Mouse (Mus musculus) hindbrain, embryonic 14.5 days (tissue): ENCODE data around the gene Ccl2. TPM values are rescaled to one million over a fixed set of nuclear protein-coding genes. Genes with fewer than 3 reads are reported as not detected.

Source experiments
- ATAC-seq: fragments of 200-750 bp; cut with Nextera tagmentation; 2 replicates; pipeline ENCODE4 v1.8.0; 2017; ENCODE audit warnings: moderate number of reproducible peaks, mild to moderate bottlenecking, moderate TSS enrichment, moderate library complexity; ENCODE audit not compliant: low FRiP score
- DNase-seq: peaks from one replicate; pipeline ENCODE4 v3.0.0-alpha.2; 2015; ENCODE audit warnings: low spot score
- H3K27ac ChIP-seq: fragments of 300-500 bp; sonication (generic); 2 replicates; pipeline ENCODE4 v1.5.1; 2014; ENCODE audit warnings: mild to moderate bottlenecking, moderate library complexity
- H3K27me3 ChIP-seq: fragments of 300-500 bp; sonication (generic); 2 replicates; pipeline ENCODE4 v1.6.1; 2014; ENCODE audit warnings: mild to moderate bottlenecking, low read length, mixed read lengths; ENCODE audit not compliant: control insufficient read depth, insufficient read depth
- H3K36me3 ChIP-seq: fragments of 300-500 bp; sonication (generic); replicated peaks from 2 replicates; pipeline ENCODE4 v1.6.1; 2014; ENCODE audit not compliant: control insufficient read depth, insufficient read depth
- H3K4me1 ChIP-seq: fragments of 300-500 bp; sonication (generic); replicated peaks from 2 replicates; pipeline ENCODE4 v1.6.1; 2014; ENCODE audit warnings: antibody characterized with exemption, low read length, mixed read lengths; ENCODE audit not compliant: control insufficient read depth, insufficient read depth
- H3K4me2 ChIP-seq: fragments of 300-500 bp; sonication (generic); replicated peaks from 2 replicates; pipeline ENCODE4 v1.6.1; 2014; ENCODE audit warnings: mild to moderate bottlenecking, moderate library complexity
- H3K4me3 ChIP-seq: fragments of 300-500 bp; sonication (generic); replicated peaks from 2 replicates; pipeline ENCODE4 v1.5.1; 2014; ENCODE audit warnings: mild to moderate bottlenecking, low read length
- H3K9ac ChIP-seq: fragments of 300-500 bp; sonication (generic); 2 replicates; pipeline ENCODE4 v1.6.1; 2014
- H3K9me3 ChIP-seq: fragments of 300-500 bp; sonication (generic); 2 replicates; pipeline ENCODE4 v1.6.1; 2016; ENCODE audit warnings: low read length; ENCODE audit not compliant: control insufficient read depth
- WGBS: fragments of 180-500 bp; shearing (Covaris S2); extraction: QIAGEN DNeasy Blood & Tissue Kit; methylation state at CpG from one replicate; pipeline ENCODE4 v1.1.7; 2014; 5-methylcytosine and 5-hydroxymethylcytosine counted together
- polyA plus RNA-seq: library from polyadenylated mRNA; unstranded; fragments of >200 nt; fragmentation: Nextera tagmentation; extraction: Ambion mirVana; gene quantifications from 2 replicates; pipeline ENCODE4 v1.2.1, GENCODE M21; 2014

Gene Ccl2
- 0.78 TPM in 1 of 2 replicates, not detected in the other for polyA plus RNA-seq

DNA sequence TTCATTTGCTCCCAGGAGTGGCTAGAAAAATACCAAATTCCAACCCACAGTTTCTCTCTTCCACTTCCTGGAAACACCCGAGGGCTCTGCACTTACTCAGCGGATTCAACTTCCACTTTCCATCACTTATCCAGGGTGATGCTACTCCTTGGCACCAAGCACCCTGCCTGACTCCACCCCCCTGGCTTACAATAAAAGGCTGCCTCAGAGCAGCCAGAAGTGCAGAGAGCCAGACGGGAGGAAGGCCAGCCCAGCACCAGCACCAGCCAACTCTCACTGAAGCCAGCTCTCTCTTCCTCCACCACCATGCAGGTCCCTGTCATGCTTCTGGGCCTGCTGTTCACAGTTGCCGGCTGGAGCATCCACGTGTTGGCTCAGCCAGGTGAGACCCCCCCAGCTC is at the start of gene Ccl2:
TSS of gene Ccl2 (plus strand) at position 216 of the 400 bp plus-strand sequence.
- Histone ChIP-seq H3K9me3 (no peaks in the 10 kb centered on the region), H3K4me3 (no peak within 1 kb of the TSS), H3K36me3 (no peaks in the 10 kb centered on the region), H3K4me2 (no peak within 1 kb of the TSS), H3K9ac (no peak within 1 kb of the TSS), H3K27ac (no peak within 1 kb of the TSS), H3K27me3 (no peaks in the 10 kb centered on the region), H3K4me1 (peaks cover 3% of the 10 kb centered on the region; the same call in 1 of the 2 replicates)
- 41% methylated on average over 5 of the region's 5 CpGs for WGBS
- ATAC-seq = 0 out of 2 replicates have a peak, but pooled peaks have one; percentile 57
- peak; percentile 71 for DNase-seq

DNA sequence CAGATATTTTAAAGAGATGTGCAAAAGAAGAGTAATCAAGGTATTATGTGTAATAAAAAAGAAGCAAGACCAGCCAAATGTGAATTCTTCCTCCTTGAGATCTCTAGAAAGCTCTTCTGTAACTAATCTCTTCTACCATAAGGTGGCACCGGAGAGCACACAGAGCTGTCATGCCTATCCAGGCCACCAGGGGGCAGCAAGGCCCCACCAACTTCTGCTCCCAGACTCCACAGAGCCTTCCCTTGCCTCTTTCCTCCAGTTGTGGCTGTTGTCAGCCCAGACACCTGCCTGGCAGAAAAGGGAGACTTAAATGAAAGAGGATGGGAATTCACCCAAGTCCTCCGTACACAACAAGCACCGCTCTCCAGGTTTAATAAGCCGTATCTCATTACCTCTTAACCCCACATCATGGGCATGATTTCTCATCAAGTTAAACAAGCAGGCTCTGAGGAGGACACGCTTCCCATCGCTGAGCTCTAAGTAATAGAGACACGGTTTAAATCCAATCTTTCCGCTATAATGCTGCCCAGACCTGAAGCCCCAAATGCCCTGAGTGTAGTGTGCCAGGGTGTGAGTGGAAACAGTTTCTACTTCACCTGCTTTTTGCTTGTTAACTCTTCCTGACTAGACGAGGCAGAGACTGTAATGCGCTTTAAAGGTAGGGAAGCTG is 39.1 kb upstream of the Ccl2 start:
- ATAC-seq (peak; percentile 27; the same call in 1 of the 2 replicates), DNase-seq (peak; percentile 87)
- H3K9ac ChIP-seq = no peak overlapping the region
- no peaks in the 10 kb centered on the region for H3K36me3 ChIP-seq
- H3K4me1 ChIP-seq = no peaks in the 10 kb centered on the region
- no peak overlapping the region for H3K4me2 ChIP-seq
- no peak overlapping the region for H3K27ac ChIP-seq
- H3K4me3 ChIP-seq = no peak overlapping the region
- 68% methylated on average over 10 of the region's 10 CpGs for WGBS
- H3K9me3 ChIP-seq = no peaks in the 10 kb centered on the region
- no peaks in the 10 kb centered on the region for H3K27me3 ChIP-seq

DNA sequence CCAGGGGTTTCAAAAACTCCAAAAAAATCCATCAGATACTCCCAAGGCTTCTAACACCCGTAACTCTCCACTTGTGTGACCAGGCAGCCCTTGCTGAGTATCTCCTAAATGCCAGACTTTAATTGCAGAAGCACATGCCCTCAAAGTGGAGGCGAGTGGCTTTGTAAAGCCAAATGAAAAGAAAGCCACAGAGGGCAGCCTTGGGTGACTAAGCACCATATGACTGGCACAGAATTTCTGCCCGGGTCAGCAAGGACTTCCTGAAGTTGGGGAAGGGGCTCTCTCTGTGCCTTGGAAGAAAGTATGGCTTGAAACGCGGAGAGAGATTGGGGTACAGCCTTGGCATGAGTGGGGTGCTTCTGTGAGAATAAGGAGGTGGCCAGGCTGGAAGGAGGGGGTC is 38.3 kb upstream of the Ccl2 start:
- 90% methylated on average over 5 of the region's 5 CpGs for WGBS
- no peak for ATAC-seq

DNA sequence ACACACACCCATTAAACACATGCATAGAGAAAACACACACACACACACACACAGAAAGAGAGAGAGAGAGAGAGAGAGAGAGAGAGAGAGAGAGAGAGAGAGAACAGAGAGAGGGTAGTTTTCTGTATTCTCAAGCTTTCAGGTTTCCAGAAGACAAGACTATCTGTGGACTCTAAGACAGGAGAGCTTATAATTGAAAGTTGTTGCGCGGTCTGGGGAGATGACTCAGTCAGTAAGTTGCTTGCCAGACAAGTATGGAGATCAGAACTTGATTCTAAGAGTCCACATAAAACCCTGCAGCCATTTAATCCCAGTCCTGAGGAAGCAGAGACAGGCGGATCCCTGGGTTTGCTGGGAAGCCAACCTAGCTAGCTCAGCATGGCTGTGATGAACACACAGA is 36.7 kb upstream of the Ccl2 start:
- Histone ChIP-seq H3K9ac (no peak overlapping the region), H3K27me3 (no peaks in the 10 kb centered on the region)

More for the DNA sequence above, 38.3 kb upstream of the Ccl2 start:
- H3K36me3 ChIP-seq = no peaks in the 10 kb centered on the region
- no peaks in the 10 kb centered on the region for H3K4me1 ChIP-seq
- no peak overlapping the region for H3K4me3 ChIP-seq
- no peak overlapping the region for H3K27ac ChIP-seq
- H3K9me3 ChIP-seq = no peaks in the 10 kb centered on the region
- H3K4me2 ChIP-seq = no peak overlapping the region
- H3K27me3 ChIP-seq = no peaks in the 10 kb centered on the region
- H3K9ac ChIP-seq = no peak overlapping the region
- no peak for DNase-seq

DNA sequence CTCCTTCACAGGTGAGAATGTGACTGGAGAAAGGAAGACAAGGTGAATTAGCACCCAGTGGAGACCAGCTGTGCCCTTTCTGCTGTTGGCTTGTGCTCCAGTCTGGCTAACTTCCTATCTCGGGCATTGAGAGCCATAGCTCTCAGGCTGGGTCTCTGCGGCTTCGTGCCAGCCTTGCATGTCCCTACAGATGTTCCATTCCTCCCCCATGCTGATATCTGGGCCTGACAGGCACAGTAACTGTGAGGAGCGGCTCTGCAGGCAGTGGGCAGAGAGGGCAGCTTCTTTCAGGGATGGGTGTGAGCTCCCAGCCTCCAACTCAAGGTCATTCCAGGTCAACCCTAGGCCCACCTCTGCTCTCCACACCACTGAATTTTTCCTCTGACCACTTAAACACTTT is 35.9 kb upstream of the Ccl2 start:
- Histone ChIP-seq H3K9ac (no peak overlapping the region), H3K27ac (no peak overlapping the region), H3K4me2 (no peak overlapping the region), H3K4me3 (no peak overlapping the region), H3K4me1 (no peaks in the 10 kb centered on the region), H3K27me3 (no peaks in the 10 kb centered on the region), H3K36me3 (no peaks in the 10 kb centered on the region), H3K9me3 (no peaks in the 10 kb centered on the region)
- 79% methylated on average over 4 of the region's 4 CpGs for WGBS
- no peak for DNase-seq
- ATAC-seq = no peak

More for the DNA sequence above, 36.7 kb upstream of the Ccl2 start:
- no peak overlapping the region for H3K4me3 ChIP-seq
- no peaks in the 10 kb centered on the region for H3K36me3 ChIP-seq
- WGBS = 93% methylated on average over 3 of the region's 3 CpGs
- H3K4me1 ChIP-seq = no peaks in the 10 kb centered on the region
- H3K27ac ChIP-seq = no peak overlapping the region
- ATAC-seq = no peak
- H3K4me2 ChIP-seq = no peak overlapping the region
- DNase-seq = no peak
- no peaks in the 10 kb centered on the region for H3K9me3 ChIP-seq

DNA sequence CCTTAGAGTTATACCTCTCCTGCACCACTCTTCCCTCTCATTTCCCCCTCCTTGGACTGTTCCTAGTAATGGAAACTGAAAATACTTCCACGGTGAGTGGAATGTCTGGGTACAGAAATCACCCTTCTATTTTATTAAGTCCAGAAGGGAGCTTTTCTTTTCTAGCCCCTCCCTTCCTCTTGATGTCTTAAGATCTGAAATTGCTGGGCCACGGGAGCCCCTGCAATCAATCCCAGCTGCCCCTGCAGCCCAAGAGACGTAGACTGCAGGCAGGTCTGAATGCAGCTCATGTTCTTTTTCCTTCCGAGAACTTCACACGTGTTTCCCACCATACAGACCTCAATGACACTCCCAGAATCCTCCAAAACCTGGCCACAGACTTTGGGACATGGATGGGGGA is 34.8 kb upstream of the Ccl2 start:
- Histone ChIP-seq H3K4me3 (no peak overlapping the region), H3K4me1 (no peaks in the 10 kb centered on the region), H3K9me3 (no peaks in the 10 kb centered on the region), H3K9ac (no peak overlapping the region), H3K27ac (no peak overlapping the region), H3K36me3 (no peaks in the 10 kb centered on the region), H3K27me3 (no peaks in the 10 kb centered on the region), H3K4me2 (no peak overlapping the region)
- DNase-seq = no peak
- ATAC-seq = no peak
- WGBS = 65% methylated on average over 5 of the region's 5 CpGs

- DNase-seq = no peak
- no peaks in the 10 kb centered on the region for H3K9me3 ChIP-seq
- H3K27ac ChIP-seq = no peak overlapping the region
- no peak overlapping the region for H3K4me2 ChIP-seq
- H3K9ac ChIP-seq = no peak overlapping the region
- H3K4me1 ChIP-seq = peaks cover 9% of the 10 kb centered on the region
- 77% methylated on average over 2 of the region's 2 CpGs for WGBS
- H3K27me3 ChIP-seq = no peaks in the 10 kb centered on the region
- ATAC-seq = no peak
- H3K36me3 ChIP-seq = no peaks in the 10 kb centered on the region
- H3K4me3 ChIP-seq = no peak overlapping the region
Measured at GRCm38 (mm10) chr11:82004810-82005209, 30.6 kb upstream of the Ccl2 start.

- no peak overlapping the region for H3K9ac ChIP-seq
- no peaks in the 10 kb centered on the region for H3K36me3 ChIP-seq
- no peaks in the 10 kb centered on the region for H3K9me3 ChIP-seq
- WGBS = 54% methylated on average over 12 of the region's 12 CpGs
- ATAC-seq (no peak), DNase-seq (no peak)
- H3K27me3 ChIP-seq = no peaks in the 10 kb centered on the region
- no peak overlapping the region for H3K4me2 ChIP-seq
- 0 out of 2 replicates have a peak overlapping the region, but pooled peaks have one; percentile 17 for H3K27ac ChIP-seq
- H3K4me3 ChIP-seq = no peak overlapping the region
- peaks cover 9% of the 10 kb centered on the region for H3K4me1 ChIP-seq
Measured at GRCm38 (mm10) chr11:82006796-82007423, 28.5 kb upstream of the Ccl2 start.

GRCm38 (mm10) chr11:82010115-82010514 is 25.3 kb upstream of the Ccl2 start:
- Histone ChIP-seq H3K27ac (no peak overlapping the region), H3K27me3 (no peaks in the 10 kb centered on the region), H3K4me2 (no peak overlapping the region), H3K36me3 (no peaks in the 10 kb centered on the region), H3K4me1 (peaks cover 9% of the 10 kb centered on the region), H3K9me3 (no peaks in the 10 kb centered on the region), H3K9ac (no peak overlapping the region), H3K4me3 (no peak overlapping the region)
- WGBS = 93% methylated on average over 3 of the region's 3 CpGs
- DNase-seq = no peak
- ATAC-seq = no peak
